Mouse (Mus musculus) neural tube, embryonic 10.5 days (tissue): Measurements from ENCODE around the gene Cldn15.

Source experiments
- DNase-seq: peaks from one replicate; pipeline ENCODE4 v3.0.0-alpha.2; 2017; ENCODE audit warnings: low spot score; ENCODE audit errors: extremely low spot score

Gene Cldn15

GRCm38 (mm10) chr5:136980974-136981373 lies 14.6 kb downstream of the Cldn15 start:
- DNase-seq = no peak

DNA sequence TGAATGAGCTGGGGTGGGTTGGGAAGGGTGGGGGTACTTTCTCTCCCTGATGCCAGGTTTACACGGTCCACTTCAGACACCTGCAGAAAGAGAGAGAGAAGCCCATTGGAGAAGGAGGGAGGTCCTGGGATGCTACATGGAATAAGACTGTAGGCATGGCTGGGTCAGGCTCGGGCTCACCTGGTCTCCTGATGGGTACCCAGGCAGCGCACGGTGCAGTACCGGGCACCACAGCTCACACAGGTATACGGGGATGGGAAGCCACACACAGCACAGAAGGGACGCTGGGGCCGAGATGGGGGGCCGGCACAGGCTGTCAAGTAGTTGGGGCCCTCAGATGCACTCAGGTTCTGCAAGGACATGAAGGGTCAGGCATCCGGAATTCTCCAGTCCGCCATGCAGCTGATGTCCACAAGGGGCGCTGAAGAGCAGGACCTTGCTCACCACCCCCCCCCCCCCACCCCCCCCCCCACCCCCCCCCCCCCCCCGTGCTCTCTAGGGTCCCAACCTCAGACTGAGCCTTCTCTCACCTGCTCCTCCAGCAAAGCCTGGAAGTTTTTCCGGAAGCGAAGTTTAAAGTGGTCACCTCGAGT lies 16.0 kb downstream of the Cldn15 start:
- peak; percentile 46 for DNase-seq

DNA sequence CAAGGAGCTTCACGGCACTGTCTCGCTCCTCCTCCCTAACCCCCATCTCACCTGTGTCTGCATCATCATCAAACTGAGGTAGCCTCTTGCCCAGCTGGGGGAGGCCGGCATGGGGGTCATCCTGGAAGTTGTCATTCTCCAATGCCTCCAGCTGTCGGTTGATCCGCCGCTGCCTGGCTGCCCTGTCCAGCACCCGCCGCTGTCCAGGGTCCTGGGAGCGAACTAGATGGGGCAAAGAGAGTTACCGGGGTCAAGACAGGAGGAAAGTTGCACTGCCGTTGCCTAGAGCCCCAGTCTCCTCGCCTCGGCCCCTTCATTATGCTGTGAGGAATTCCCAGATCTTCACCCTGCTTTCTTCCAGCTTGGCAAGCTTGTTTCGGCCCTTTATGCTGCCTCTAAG lies 18.4 kb downstream of the Cldn15 start:
- no peak for DNase-seq

GRCm38 (mm10) chr5:136986695-136987137 lies 20.3 kb downstream of the Cldn15 start, which contains the start of gene Plod3:
Gene Plod3 (plus strand): TSS chr5:136987019.
- peak; percentile 93 for DNase-seq

DNA sequence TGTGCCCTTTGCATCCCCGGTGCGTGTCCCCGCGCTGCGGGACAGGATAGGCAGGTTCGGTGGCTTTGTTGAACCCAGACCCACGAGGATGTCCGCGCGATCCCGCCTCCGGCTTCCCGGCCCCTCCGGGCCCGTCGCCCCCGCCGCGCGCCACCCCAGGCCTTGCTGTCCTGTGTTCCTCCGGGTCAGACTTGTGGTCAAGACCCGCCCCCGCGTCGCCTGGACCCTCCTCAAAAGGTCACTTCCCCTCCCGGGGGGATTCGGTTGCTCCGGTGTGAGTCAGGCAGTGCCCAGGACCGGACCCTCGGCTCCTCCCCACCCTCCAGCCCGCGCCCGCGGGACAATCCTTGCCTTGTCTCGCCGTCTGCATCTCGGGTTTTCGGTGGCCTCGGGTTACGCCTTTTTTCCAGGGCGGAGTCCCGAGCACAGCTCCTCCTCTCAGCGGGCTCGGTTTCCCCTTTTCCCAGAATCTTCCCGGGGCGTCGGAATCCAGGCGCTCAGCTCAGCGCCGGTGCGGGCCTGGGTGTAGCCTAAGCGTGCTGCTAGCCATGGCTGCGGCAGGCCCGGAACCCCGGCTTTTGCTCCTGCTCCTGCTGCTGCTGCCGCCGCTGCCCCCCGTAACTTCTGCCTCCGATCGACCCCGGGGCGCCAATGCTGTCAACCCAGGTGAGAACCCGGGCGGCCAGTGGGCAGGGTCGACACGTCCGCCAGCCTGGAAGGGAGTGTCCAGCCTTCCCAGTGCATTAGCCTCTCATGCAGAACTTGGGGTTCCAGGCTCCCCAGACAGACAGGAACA lies 20.9 kb downstream of the Cldn15 start:
- DNase-seq = peak; percentile 88

GRCm38 (mm10) chr5:136987934-136988271 lies 21.5 kb downstream of the Cldn15 start, which contains the start of gene Znhit1:
Gene Znhit1 (minus strand): TSS chr5:136988021.
- peak; percentile 27 for DNase-seq

- no peak for DNase-seq
Observed at GRCm38 (mm10) chr5:136988420-136988819, 22.0 kb downstream of the Cldn15 start.

DNA sequence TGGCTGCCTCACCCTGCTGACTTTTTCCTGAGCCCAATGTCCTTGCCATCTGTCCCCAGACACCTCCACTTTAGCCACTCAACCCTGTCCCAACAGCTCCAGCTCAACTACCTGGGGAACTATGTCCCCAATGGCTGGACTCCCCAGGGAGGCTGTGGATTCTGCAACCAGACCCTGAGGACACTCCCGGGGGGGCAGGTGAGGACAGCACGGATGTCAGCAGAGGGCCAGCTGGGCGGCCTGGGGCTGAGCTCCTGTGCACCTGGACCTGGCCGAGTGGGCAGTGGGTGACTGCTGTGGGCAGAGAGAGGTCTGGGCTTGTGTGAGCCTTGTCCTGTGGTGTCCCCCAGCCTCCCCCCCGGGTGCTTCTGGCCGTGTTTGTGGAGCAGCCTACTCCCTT lies 23.4 kb downstream of the Cldn15 start:
- DNase-seq = no peak

GRCm38 (mm10) chr5:136999449-136999848 lies 33.0 kb downstream of the Cldn15 start:
- no peak for DNase-seq

GRCm38 (mm10) chr5:137000612-137001011 lies 34.2 kb downstream of the Cldn15 start:
- no peak for DNase-seq

- no peak for DNase-seq
Observed at GRCm38 (mm10) chr5:137007276-137007675, 40.9 kb downstream of the Cldn15 start.

- DNase-seq = peak; percentile 61
Observed at GRCm38 (mm10) chr5:137009988-137010387, 43.6 kb downstream of the Cldn15 start.

DNA sequence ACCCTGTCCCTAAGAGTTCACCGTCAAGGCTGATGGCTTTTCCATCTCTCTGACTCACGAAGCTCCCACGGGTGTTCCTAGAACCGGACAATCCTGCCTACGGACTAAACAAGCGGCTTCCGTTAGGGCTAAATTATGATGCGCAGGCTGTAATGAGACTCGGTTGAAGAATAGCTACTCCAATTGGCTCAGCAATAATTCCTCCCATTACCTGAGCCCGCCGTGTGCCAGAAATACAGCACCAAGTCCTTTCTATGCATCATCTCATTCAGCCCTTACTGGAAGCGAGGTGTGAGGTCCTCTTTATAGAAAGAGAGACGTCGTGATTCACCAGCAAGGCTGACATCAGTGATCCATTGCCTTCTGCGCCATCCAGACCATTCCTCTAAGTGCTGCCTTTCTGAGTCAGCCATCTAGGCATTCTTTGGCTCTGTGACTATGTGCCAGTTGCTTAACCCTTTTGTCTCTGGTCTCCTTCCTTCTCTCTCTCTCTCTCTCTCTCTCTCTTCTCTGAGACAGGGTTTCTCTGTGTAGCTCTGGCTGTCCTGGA lies 46.1 kb downstream of the Cldn15 start:
- no peak for DNase-seq

DNA sequence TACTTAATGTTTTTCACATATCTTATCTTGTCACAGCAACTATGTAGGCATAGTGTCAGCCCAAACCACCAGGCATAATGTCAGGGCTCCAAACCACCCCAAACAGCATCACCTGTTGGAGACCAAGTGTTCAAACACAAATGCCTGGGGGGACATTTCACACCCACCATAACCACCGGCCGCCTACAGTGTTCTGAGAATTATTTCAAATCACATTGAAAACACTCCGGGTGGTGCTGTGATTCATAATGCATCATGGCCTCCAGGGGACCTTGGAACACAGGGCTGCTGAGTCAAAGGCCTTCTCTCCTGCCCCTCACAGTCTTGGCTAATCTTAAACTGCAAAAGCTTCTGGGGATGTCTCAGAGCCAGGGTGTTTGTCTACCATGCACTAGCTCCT lies 49.5 kb downstream of the Cldn15 start:
- no peak for DNase-seq

- DNase-seq = no peak
Observed at GRCm38 (mm10) chr5:137024318-137024717, 57.9 kb downstream of the Cldn15 start.

- peak; percentile 83 for DNase-seq
Observed at GRCm38 (mm10) chr5:137025132-137025531, 58.7 kb downstream of the Cldn15 start.
